Mouse (Mus musculus): ENCODE results near the gene Dusp11. TPM values are rescaled to one million over a fixed set of nuclear protein-coding genes. Genes with fewer than 3 reads are reported as not detected.
A peak's percentile ranks its signal among the peaks of the same experiment; 100 is the strongest.
"Not testable (repeated sequence)": the region's sequence is repeated elsewhere in the genome, so short reads cannot be mapped to it uniquely, and the experiment has no call there.

Dusp11 gene
- polyA plus RNA-seq, 1 experiment from 2014 or later: 44.7 TPM

GRCm38 (mm10) chr6:85918341-85918740 lies 43.1 kb downstream of the Dusp11 start:
- H3K27ac ChIP-seq; H3K4me3 ChIP-seq (ENCODE audit: inconsistent target): not testable (repeated sequence)
- peaks cover 29% of the 10 kb centered on the region for H3K79me2 ChIP-seq (ENCODE audit: inconsistent target)
- WGBS (ENCODE audit: missing documents): 78% methylated on average over 3 of the region's 3 CpGs
- H3K36me3 ChIP-seq (ENCODE audit: inconsistent target): peaks cover 12% of the 10 kb centered on the region; the same call in 1 of the 2 replicates

DNA sequence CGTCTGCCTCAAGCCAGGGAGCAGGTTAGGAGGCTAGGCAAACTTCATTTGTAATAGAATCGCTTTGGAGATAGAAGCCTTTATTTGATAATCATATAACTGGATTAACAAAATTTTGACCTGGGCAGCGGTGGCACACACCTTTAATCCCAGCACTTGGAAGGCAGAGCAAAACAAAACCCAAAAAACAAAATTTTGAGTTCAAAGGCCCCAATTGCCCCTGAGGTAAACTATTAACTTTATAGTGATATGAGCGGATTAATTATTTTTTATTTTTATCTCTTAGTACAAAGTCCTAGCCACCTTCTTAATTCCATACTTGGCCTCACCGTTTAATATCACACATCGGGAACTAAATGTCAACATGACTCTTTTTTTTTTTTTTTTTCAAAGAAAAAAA lies 44.9 kb downstream of the Dusp11 start:
- H3K36me3 ChIP-seq (ENCODE audit: inconsistent target): peaks cover 5% of the 10 kb centered on the region; the same call in 1 of the 2 replicates
- 92% methylated on average over 3 of the region's 6 CpGs for WGBS (ENCODE audit: missing documents)
- H3K27ac ChIP-seq: peak overlapping the region; percentile 68
- H3K4me3 ChIP-seq (ENCODE audit: inconsistent target): peak overlapping the region; percentile 44
- H3K79me2 ChIP-seq (ENCODE audit: inconsistent target): peaks cover 29% of the 10 kb centered on the region

- Histone ChIP-seq H3K27ac (peak within 1 kb of the TSS; percentile 68), H3K79me2 (ENCODE audit: inconsistent target) (peaks cover 29% of the 10 kb centered on the region), H3K4me3 (ENCODE audit: inconsistent target) (peak within 1 kb of the TSS; percentile 88)
- not testable (repeated sequence) for H3K36me3 ChIP-seq (ENCODE audit: inconsistent target)
- under 1% methylated on average over 52 of the region's 61 CpGs for WGBS (ENCODE audit: missing documents)
Measured at GRCm38 (mm10) chr6:85915539-85916513, 45.6 kb downstream of the Dusp11 start, which contains the start of gene Nat8f1. Gene Nat8f1 (minus strand): TSS chr6:85915687.

DNA sequence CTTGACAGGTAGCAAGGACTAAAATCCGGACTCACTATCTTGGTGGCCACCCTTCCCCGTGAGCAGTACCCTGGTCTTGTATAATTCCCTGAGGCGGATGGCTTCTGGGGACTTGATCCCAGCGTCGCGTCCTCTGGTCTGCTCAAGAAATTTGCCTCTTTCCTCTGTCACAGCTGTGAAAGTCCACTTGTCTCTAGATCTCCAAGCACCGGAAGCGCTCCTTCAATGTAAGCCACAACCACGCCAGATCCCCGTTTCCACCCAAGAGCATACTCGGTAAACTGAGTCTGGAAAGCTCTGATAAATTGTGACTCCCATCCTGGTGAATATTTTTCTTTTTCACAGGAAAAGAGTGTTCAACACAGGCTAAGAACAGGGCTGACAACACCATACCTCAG lies 46.3 kb downstream of the Dusp11 start:
- Histone ChIP-seq H3K79me2 (ENCODE audit: inconsistent target) (peaks cover 24% of the 10 kb centered on the region), H3K27ac (peak overlapping the region; percentile 63), H3K4me3 (ENCODE audit: inconsistent target) (peak overlapping the region; percentile 88), H3K36me3 (ENCODE audit: inconsistent target) (no peaks in the 10 kb centered on the region)
- 0% methylated on average over 11 of the region's 11 CpGs for WGBS (ENCODE audit: missing documents)

DNA sequence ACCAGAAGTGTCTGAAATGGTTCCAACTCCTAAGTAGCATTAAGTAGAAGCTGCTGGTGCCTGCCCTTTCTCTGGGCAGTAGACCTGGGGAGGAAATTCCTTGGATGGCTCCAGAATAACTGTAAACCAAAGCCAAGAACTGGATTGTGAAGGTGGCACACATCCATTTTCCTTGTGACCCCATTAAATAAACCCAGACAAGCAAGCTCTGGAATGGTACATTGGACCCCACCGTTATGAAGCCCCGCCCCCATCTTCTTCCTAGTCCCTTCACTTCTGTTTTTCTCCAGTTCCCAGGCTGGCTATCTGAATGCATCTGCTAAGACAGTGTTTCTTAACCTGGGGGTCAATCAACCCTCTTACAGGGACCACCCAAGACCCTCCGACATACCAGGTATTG lies 49.9 kb downstream of the Dusp11 start, which contains the start of gene Tprkb:
TSS of gene Tprkb (plus strand) at position 279 of the 400 bp plus-strand sequence.
- Histone ChIP-seq H3K4me3 (ENCODE audit: inconsistent target) (no peak within 1 kb of the TSS), H3K27ac (no peak within 1 kb of the TSS), H3K36me3 (ENCODE audit: inconsistent target) (no peaks in the 10 kb centered on the region), H3K79me2 (ENCODE audit: inconsistent target) (peaks cover 2% of the 10 kb centered on the region; the same call in 1 of the 2 replicates)
- 37% methylated on average over 3 of the region's 3 CpGs for WGBS (ENCODE audit: missing documents)

- 100% methylated on average over 1 of the region's 1 CpGs for WGBS (ENCODE audit: missing documents)
- H3K27ac ChIP-seq: no peak overlapping the region
- no peaks in the 10 kb centered on the region for H3K36me3 ChIP-seq (ENCODE audit: inconsistent target)
- no peak overlapping the region for H3K4me3 ChIP-seq (ENCODE audit: inconsistent target)
- H3K79me2 ChIP-seq (ENCODE audit: inconsistent target): no peaks in the 10 kb centered on the region
Measured at GRCm38 (mm10) chr6:85909704-85910103, 51.8 kb downstream of the Dusp11 start.

DNA sequence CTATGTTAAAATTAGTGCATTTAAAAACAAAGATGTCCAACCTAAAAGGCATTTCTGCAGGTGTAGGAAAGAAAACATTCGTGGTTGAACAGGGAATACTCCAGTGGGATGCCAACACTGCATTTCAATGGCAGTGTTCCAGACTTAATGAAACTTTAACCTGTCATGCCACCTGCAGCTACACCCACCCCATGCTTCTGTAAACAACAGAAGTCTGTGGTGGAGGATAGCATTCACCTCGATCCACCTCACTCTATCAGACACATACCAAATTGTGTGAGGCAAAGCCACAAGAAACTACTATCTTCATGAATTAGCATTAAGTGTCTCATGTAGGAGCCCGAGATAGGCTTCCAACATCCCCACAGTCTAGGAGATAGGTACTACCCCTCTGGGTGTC lies 53.1 kb downstream of the Dusp11 start:
- 74% methylated on average over 3 of the region's 3 CpGs for WGBS (ENCODE audit: missing documents)
- H3K27ac ChIP-seq: no peak overlapping the region
- no peak overlapping the region for H3K4me3 ChIP-seq (ENCODE audit: inconsistent target)
- no peaks in the 10 kb centered on the region for H3K36me3 ChIP-seq (ENCODE audit: inconsistent target)
- no peaks in the 10 kb centered on the region for H3K79me2 ChIP-seq (ENCODE audit: inconsistent target)

GRCm38 (mm10) chr6:85906911-85907351 lies 54.5 kb downstream of the Dusp11 start:
- not testable (repeated sequence) for H3K4me3 ChIP-seq (ENCODE audit: inconsistent target); H3K27ac ChIP-seq; H3K79me2 ChIP-seq (ENCODE audit: inconsistent target); H3K36me3 ChIP-seq (ENCODE audit: inconsistent target)
- 95% methylated on average over 2 of the region's 2 CpGs for WGBS (ENCODE audit: missing documents)

GRCm38 (mm10) chr6:85904642-85905061 lies 56.8 kb downstream of the Dusp11 start, which contains the start of gene Nat8f4:
Gene Nat8f4 (minus strand): TSS chr6:85904884.
- not testable (repeated sequence) for H3K27ac ChIP-seq; H3K79me2 ChIP-seq (ENCODE audit: inconsistent target); H3K36me3 ChIP-seq (ENCODE audit: inconsistent target)
- H3K4me3 ChIP-seq (ENCODE audit: inconsistent target): peak within 1 kb of the TSS; percentile 5; the same call in 1 of the 2 replicates
- 53% methylated on average over 11 of the region's 20 CpGs for WGBS (ENCODE audit: missing documents)

GRCm38 (mm10) chr6:85902303-85902702 lies 59.2 kb downstream of the Dusp11 start:
- H3K4me3 ChIP-seq (ENCODE audit: inconsistent target): no peak overlapping the region
- no peaks in the 10 kb centered on the region for H3K36me3 ChIP-seq (ENCODE audit: inconsistent target)
- 84% methylated on average over 2 of the region's 2 CpGs for WGBS (ENCODE audit: missing documents)
- H3K27ac ChIP-seq: no peak overlapping the region
- H3K79me2 ChIP-seq (ENCODE audit: inconsistent target): no peaks in the 10 kb centered on the region

DNA sequence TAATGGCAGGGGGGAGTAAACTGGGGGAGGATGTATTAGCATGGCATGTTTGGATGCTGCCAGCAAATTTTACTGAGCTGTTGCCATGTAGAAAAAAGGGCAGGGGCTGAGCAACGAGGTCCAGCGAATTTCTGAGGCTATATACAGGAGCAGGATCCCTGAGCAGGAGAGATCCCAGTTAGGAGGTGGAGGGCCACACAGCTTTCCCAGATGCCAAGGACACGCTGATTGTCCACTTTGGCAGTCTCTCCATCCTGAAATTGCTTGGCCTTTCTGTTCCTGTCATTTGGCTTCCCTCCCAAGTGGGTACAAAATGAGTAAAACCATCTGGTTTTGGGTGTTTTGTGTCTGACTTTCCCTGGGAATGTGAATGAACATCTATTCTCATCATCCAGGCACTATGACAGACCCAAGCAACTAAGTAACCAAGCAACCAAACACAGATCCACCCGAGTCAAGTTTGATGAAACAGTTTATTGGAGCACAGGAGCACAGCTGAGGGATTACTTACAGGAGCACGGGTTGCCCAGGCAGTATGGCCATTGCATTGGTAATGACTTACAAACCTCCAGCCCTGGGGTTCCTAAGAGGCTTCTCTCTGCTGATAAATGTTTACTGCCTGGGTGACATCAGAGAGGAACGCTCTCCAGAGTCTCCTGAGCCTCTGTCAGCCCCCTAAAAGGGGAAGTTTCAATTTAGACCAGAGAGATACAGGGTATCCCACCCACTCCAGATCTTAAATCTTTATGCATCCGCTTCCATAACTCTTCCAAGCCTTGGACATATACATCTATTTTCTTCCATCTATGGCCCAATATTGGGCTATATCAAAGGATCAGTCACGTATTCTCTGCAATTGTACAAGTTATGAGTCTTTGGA lies 62.6 kb downstream of the Dusp11 start:
- H3K36me3 ChIP-seq (ENCODE audit: inconsistent target); H3K27ac ChIP-seq; H3K4me3 ChIP-seq (ENCODE audit: inconsistent target); H3K79me2 ChIP-seq (ENCODE audit: inconsistent target): not testable (repeated sequence)
- WGBS (ENCODE audit: missing documents): 86% methylated on average over 6 of the region's 8 CpGs

DNA sequence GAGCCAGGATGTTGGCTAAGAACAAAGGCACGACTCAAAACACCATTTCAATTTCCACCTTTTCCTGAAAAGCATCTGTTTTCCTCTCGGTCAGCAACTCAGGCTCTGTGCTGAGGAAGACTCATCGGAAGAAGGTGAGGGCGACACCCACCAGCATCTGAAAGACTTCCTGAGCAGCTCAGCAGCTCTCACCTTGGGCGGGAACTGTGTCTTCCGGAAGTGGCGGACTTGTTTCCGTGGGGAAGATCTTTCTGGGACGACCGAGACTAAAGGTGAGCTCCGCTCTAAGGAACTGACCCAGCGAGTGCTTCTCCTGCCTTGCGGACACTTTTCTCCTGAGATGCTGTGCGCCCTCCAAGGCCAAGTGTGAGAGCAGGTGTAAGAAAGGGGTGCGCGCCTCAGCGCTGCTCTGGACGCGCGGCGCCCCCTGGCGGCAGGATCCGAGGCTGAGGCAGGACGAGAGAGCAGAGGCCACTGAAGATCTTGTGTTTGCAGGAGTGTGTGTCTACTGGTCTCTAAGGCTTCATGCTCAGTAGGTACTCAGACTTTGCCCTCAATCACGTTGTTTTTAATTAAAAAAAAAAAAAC lies 66.3 kb downstream of the Dusp11 start:
- not testable (repeated sequence) for H3K27ac ChIP-seq; H3K36me3 ChIP-seq (ENCODE audit: inconsistent target); H3K4me3 ChIP-seq (ENCODE audit: inconsistent target); H3K79me2 ChIP-seq (ENCODE audit: inconsistent target)
- 70% methylated on average over 25 of the region's 25 CpGs for WGBS (ENCODE audit: missing documents)
